Mouse (Mus musculus) heart, adult 2 months (tissue): Measurements from ENCODE around the gene Tinf2.

Experiments used
- CTCF ChIP-seq: fragments of 200-600 bp; IDR thresholded peaks from 2 replicates; pipeline ENCODE4 v1.8.1; 2022; ENCODE audit warnings: antibody characterized with exemption, mild to moderate bottlenecking, moderate library complexity
- EP300 ChIP-seq: fragments of 200-500 bp; IDR thresholded peaks from 2 replicates; pipeline ENCODE4 v1.6.1; 2011; ENCODE audit warnings: low read depth, low read length, control low read depth; ENCODE audit not compliant: insufficient read depth
- POLR2A ChIP-seq: fragments of 200-500 bp; IDR thresholded peaks from 2 replicates; pipeline ENCODE4 v1.6.1; 2011; ENCODE audit warnings: mild to moderate bottlenecking, low read depth, low read length, control low read depth; ENCODE audit not compliant: insufficient read depth

DNA sequence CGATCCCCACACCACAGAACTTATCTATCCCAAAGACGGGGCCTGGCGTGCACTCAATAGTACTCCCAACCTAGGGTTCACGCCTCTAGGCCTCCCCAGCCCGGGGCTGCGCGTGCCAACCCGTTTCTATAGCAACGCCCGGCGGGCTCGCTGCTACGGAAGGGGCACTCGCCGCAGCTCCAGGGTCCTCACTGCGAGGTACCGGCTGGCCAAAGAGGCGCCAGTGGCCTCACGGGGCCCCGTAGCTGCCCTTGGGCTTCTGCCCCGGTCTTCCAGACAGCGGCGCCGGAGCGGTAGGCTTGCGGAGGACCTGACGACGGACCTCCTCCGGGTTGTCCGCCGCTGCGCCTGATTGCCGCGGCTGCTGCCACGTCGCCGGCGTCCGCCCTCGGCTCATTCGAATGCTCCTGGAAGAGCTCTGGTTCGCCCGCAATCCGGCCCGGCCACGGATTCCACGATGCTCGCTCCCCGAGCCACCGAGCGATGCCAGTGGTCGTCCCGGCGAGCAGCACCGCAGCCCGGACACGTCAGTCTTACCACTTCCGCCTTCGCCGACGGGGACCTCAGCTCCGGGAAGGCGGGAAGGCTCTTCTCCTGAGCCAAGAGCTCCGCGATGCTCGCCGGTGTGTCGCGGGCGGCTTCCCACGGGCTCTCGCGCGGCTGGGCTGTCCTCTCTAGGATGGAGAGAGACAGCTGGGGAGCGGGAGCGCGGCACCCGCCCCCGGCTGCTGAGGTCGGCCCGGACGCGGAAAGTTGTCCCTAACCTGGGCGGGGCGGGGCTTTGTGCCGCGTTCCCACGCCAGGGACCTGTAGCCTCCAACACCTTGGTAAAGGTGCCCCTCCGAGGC lies 38.3 kb downstream of the Tinf2 start, which contains the start of gene Tm9sf1:
- TF ChIP-seq EP300 (no peak), POLR2A (peak; percentile 47; the same call in 1 of the 2 replicates), CTCF (peak; percentile 27; the same call in 1 of the 2 replicates)
